14 mouse cellular contexts compared by ENCODE assay signal in the genomic region with DNA sequence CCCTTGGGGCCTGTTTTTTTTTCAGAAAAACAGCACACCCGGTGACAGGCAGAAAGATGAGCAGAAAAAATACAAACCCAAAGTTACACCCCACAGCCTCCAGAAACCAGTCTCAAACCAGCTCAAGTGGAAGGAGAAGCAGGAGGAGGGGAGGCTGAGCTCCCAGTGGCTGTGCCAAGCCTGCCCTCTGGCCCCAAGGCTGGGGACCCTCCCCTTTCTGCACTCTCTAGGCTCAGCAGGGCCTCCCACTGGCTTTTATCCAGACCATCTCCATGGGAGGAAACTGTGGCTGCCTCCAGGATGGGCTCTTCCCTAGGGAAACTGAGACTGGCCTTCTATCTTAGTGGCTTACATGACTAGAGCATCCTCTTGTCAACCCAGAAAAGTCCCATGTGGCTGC. TPM values are rescaled to one million over a fixed set of nuclear protein-coding genes. Genes with fewer than 3 reads are reported as not detected.
DNase-seq lines count a peak whose midpoint lies in the region; ATAC-seq lines count a peak whose summit lies in the region.
"Had no signal": no experiment of that assay in that cellular context is flagged by ENCODE, and none has a peak within 500 bp of the region (broad histone marks: within the 10 kb centered on the region; RNA-seq: fewer than 3 reads in every experiment).

No protein-coding gene starts in this region.

- peaks cover 11% of the 10 kb centered on the region for H3K4me1 ChIP-seq in hindbrain, embryonic 15.5 days (replicated peaks)
- H3K4me1 ChIP-seq in hindbrain, embryonic 14.5 days (replicated peaks; ENCODE audit: control insufficient read depth, insufficient read depth, low read length) = 0 out of 2 replicates have a peak, but pooled peaks cover 7% of the 10 kb centered on the region
- peaks cover 12% of the 10 kb centered on the region for H3K4me1 ChIP-seq in midbrain, embryonic 12.5 days
- peaks cover 10% of the 10 kb centered on the region for H3K4me1 ChIP-seq in midbrain, embryonic 15.5 days
- H3K4me1 ChIP-seq in embryonic facial prominence, embryonic 14.5 days (ENCODE audit: control insufficient read depth, insufficient read depth, low read length) = no peaks in the 10 kb centered on the region
- H3K4me1 ChIP-seq in liver, embryonic 12.5 days = peaks cover 45% of the 10 kb centered on the region
- peaks cover 32% of the 10 kb centered on the region for H3K4me1 ChIP-seq in heart, embryonic 12.5 days (replicated peaks)

- H3K4me3 ChIP-seq in hindbrain, embryonic 15.5 days = no peak overlapping the region
- H3K4me3 ChIP-seq in hindbrain, embryonic 14.5 days (replicated peaks; ENCODE audit: low read length) = no peak overlapping the region
- no peak overlapping the region for H3K4me3 ChIP-seq in midbrain, embryonic 12.5 days
- H3K4me3 ChIP-seq in midbrain, embryonic 15.5 days = no peak overlapping the region
- no peak overlapping the region for H3K4me3 ChIP-seq in embryonic facial prominence, embryonic 14.5 days (ENCODE audit: low read depth, low read length)
- H3K4me3 ChIP-seq in liver, embryonic 12.5 days = no peak overlapping the region
- H3K4me3 ChIP-seq in heart, embryonic 12.5 days = no peak overlapping the region
- H3K4me3 ChIP-seq: forebrain, embryonic 10.5 days had no signal

- peak overlapping the region; percentile 15; the same call in 1 of the 2 replicates for H3K27ac ChIP-seq in hindbrain, embryonic 15.5 days (replicated peaks)
- H3K27ac ChIP-seq in hindbrain, embryonic 14.5 days = no peak overlapping the region
- 0 out of 2 replicates have a peak overlapping the region, but pooled peaks have one; percentile 25 for H3K27ac ChIP-seq in midbrain, embryonic 12.5 days (replicated peaks)
- H3K27ac ChIP-seq in midbrain, embryonic 15.5 days = no peak overlapping the region
- peak overlapping the region; percentile 62; the same call in 1 of the 2 replicates for H3K27ac ChIP-seq in embryonic facial prominence, embryonic 14.5 days (replicated peaks; ENCODE audit: low read depth, low read length)
- H3K27ac ChIP-seq in liver, embryonic 12.5 days = peak overlapping the region; percentile 59
- H3K27ac ChIP-seq in heart, embryonic 12.5 days (ENCODE audit: poor library complexity, severe bottlenecking) = no peak overlapping the region

- no peaks in the 10 kb centered on the region for H3K9me3 ChIP-seq in hindbrain, embryonic 15.5 days
- H3K9me3 ChIP-seq in hindbrain, embryonic 14.5 days (ENCODE audit: control insufficient read depth, low read length) = no peaks in the 10 kb centered on the region
- H3K9me3 ChIP-seq in midbrain, embryonic 12.5 days = no peaks in the 10 kb centered on the region
- H3K9me3 ChIP-seq in midbrain, embryonic 15.5 days = no peaks in the 10 kb centered on the region
- no peaks in the 10 kb centered on the region for H3K9me3 ChIP-seq in embryonic facial prominence, embryonic 14.5 days (ENCODE audit: control insufficient read depth, low read length)
- no peaks in the 10 kb centered on the region for H3K9me3 ChIP-seq in liver, embryonic 12.5 days (replicated peaks)
- H3K9me3 ChIP-seq in heart, embryonic 12.5 days (replicated peaks) = no peaks in the 10 kb centered on the region
- H3K9me3 ChIP-seq: forebrain, embryonic 10.5 days had no signal

- H3K36me3 ChIP-seq in hindbrain, embryonic 15.5 days = peaks cover 42% of the 10 kb centered on the region
- peaks cover 47% of the 10 kb centered on the region for H3K36me3 ChIP-seq in hindbrain, embryonic 14.5 days (replicated peaks; ENCODE audit: control insufficient read depth, insufficient read depth)
- peaks cover 49% of the 10 kb centered on the region for H3K36me3 ChIP-seq in midbrain, embryonic 12.5 days
- peaks cover 41% of the 10 kb centered on the region for H3K36me3 ChIP-seq in midbrain, embryonic 15.5 days (replicated peaks)
- peaks cover 49% of the 10 kb centered on the region for H3K36me3 ChIP-seq in embryonic facial prominence, embryonic 14.5 days (ENCODE audit: control insufficient read depth, insufficient read depth, low read length)
- H3K36me3 ChIP-seq in liver, embryonic 12.5 days = peaks cover 86% of the 10 kb centered on the region
- peaks cover 44% of the 10 kb centered on the region for H3K36me3 ChIP-seq in heart, embryonic 12.5 days

- WGBS in hindbrain, embryonic 15.5 days = 73% methylated on average over 1 of the region's 1 CpGs
- WGBS in hindbrain, embryonic 14.5 days = 61% methylated on average over 1 of the region's 1 CpGs
- 55% methylated on average over 1 of the region's 1 CpGs for WGBS in midbrain, embryonic 12.5 days
- 50% methylated on average over 1 of the region's 1 CpGs for WGBS in midbrain, embryonic 15.5 days
- WGBS in embryonic facial prominence, embryonic 14.5 days = 20% methylated on average over 1 of the region's 1 CpGs
- 75% methylated on average over 1 of the region's 1 CpGs for WGBS in liver, embryonic 12.5 days (ENCODE audit: insufficient replicate concordance)
- WGBS in heart, embryonic 12.5 days = 63% methylated on average over 1 of the region's 1 CpGs

- H3K9ac ChIP-seq in hindbrain, embryonic 15.5 days = no peak overlapping the region
- no peak overlapping the region for H3K9ac ChIP-seq in hindbrain, embryonic 14.5 days
- no peak overlapping the region for H3K9ac ChIP-seq in midbrain, embryonic 12.5 days (replicated peaks)
- H3K9ac ChIP-seq in midbrain, embryonic 15.5 days = no peak overlapping the region
- no peak overlapping the region for H3K9ac ChIP-seq in embryonic facial prominence, embryonic 14.5 days (ENCODE audit: low read depth, low read length)
- H3K9ac ChIP-seq in liver, embryonic 12.5 days = no peak overlapping the region
- no peak overlapping the region for H3K9ac ChIP-seq in heart, embryonic 12.5 days

- no peaks in the 10 kb centered on the region for H3K27me3 ChIP-seq in hindbrain, embryonic 15.5 days
- H3K27me3 ChIP-seq in hindbrain, embryonic 14.5 days (ENCODE audit: control insufficient read depth, insufficient read depth, low read length) = no peaks in the 10 kb centered on the region
- no peaks in the 10 kb centered on the region for H3K27me3 ChIP-seq in midbrain, embryonic 12.5 days
- no peaks in the 10 kb centered on the region for H3K27me3 ChIP-seq in midbrain, embryonic 15.5 days (replicated peaks)
- H3K27me3 ChIP-seq in embryonic facial prominence, embryonic 14.5 days (replicated peaks; ENCODE audit: control insufficient read depth, insufficient read depth, low read length) = no peaks in the 10 kb centered on the region
- no peaks in the 10 kb centered on the region for H3K27me3 ChIP-seq in liver, embryonic 12.5 days (replicated peaks)
- H3K27me3 ChIP-seq in heart, embryonic 12.5 days (replicated peaks) = no peaks in the 10 kb centered on the region

- H3K4me2 ChIP-seq in hindbrain, embryonic 15.5 days = no peak overlapping the region
- H3K4me2 ChIP-seq in hindbrain, embryonic 14.5 days (replicated peaks) = no peak overlapping the region
- no peak overlapping the region for H3K4me2 ChIP-seq in midbrain, embryonic 12.5 days (replicated peaks)
- no peak overlapping the region for H3K4me2 ChIP-seq in midbrain, embryonic 15.5 days
- no peak overlapping the region for H3K4me2 ChIP-seq in embryonic facial prominence, embryonic 14.5 days (ENCODE audit: low read depth, low read length)
- H3K4me2 ChIP-seq in liver, embryonic 12.5 days = no peak overlapping the region
- H3K4me2 ChIP-seq in heart, embryonic 12.5 days = no peak overlapping the region

- ATAC-seq in hindbrain, embryonic 15.5 days (ENCODE audit: low FRiP score, low read depth) = no peak
- no peak for ATAC-seq in hindbrain, embryonic 14.5 days (ENCODE audit: low FRiP score)
- no peak for ATAC-seq in midbrain, embryonic 12.5 days (ENCODE audit: low FRiP score, low read depth)
- no peak for ATAC-seq in midbrain, embryonic 15.5 days (replicated peaks)
- no peak for ATAC-seq in embryonic facial prominence, embryonic 14.5 days (ENCODE audit: low read depth)
- no peak for ATAC-seq in liver, embryonic 12.5 days
- no peak for ATAC-seq in heart, embryonic 12.5 days (ENCODE audit: insufficient number of reproducible peaks, low FRiP score)

- no peak for DNase-seq in hindbrain, embryonic 14.5 days (ENCODE audit: low spot score)
- DNase-seq in embryonic facial prominence, embryonic 14.5 days (ENCODE audit: low spot score) = no peak
- DNase-seq: gastrocnemius, postnatal 10 days; heart, adult 18-20 months; kidney, adult 2 months; lung, postnatal 14 days; right cerebral cortex, postnatal 25 days; thymus, postnatal 14 days had no signal

RNA-seq across cellular contexts. Expression of a gene that starts 34.2 kb away (rescaled TPM):
- 38.1 and 41.4 TPM in 2 replicates for polyA plus RNA-seq in hindbrain, embryonic 15.5 days (2015; fragmentation: Nextera tagmentation; extraction: Ambion mirVana)
- 31.0 and 33.9 TPM in 2 replicates for polyA plus RNA-seq in hindbrain, embryonic 14.5 days (2014; fragmentation: Nextera tagmentation; extraction: Ambion mirVana)
- 35.4 and 36.8 TPM in 2 replicates for polyA plus RNA-seq in midbrain, embryonic 12.5 days (2016; fragmentation: Nextera tagmentation; extraction: Ambion mirVana)
- 38.4 and 39.4 TPM in 2 replicates for polyA plus RNA-seq in midbrain, embryonic 15.5 days (2015; fragmentation: Nextera tagmentation; extraction: Ambion mirVana)
- 10.2 and 11.6 TPM in 2 replicates for polyA plus RNA-seq in embryonic facial prominence, embryonic 14.5 days (2014; fragmentation: Nextera tagmentation; extraction: Ambion mirVana)
- polyA plus RNA-seq in liver, embryonic 12.5 days (2016; fragmentation: Nextera tagmentation; extraction: Ambion mirVana) = 342 and 350 TPM in 2 replicates
- 51.1 and 52.9 TPM in 2 replicates for polyA plus RNA-seq in heart, embryonic 12.5 days (2016; fragmentation: Nextera tagmentation; extraction: Ambion mirVana)

RNA-seq across cellular contexts. Expression of a gene that starts 40.9 kb away (rescaled TPM):
- 12.9 and 24.2 TPM in 2 replicates for polyA plus RNA-seq in hindbrain, embryonic 15.5 days (2015; fragmentation: Nextera tagmentation; extraction: Ambion mirVana)
- polyA plus RNA-seq in hindbrain, embryonic 14.5 days (2014; fragmentation: Nextera tagmentation; extraction: Ambion mirVana) = 10.7 and 14.0 TPM in 2 replicates
- polyA plus RNA-seq in midbrain, embryonic 12.5 days (2016; fragmentation: Nextera tagmentation; extraction: Ambion mirVana) = 94.9 and 101 TPM in 2 replicates
- polyA plus RNA-seq in midbrain, embryonic 15.5 days (2015; fragmentation: Nextera tagmentation; extraction: Ambion mirVana) = 26.1 and 27.9 TPM in 2 replicates
- 5.2 and 6.1 TPM in 2 replicates for polyA plus RNA-seq in embryonic facial prominence, embryonic 14.5 days (2014; fragmentation: Nextera tagmentation; extraction: Ambion mirVana)
- 1.3 and 1.7 TPM in 2 replicates for polyA plus RNA-seq in liver, embryonic 12.5 days (2016; fragmentation: Nextera tagmentation; extraction: Ambion mirVana)
- 2.6 and 3.1 TPM in 2 replicates for polyA plus RNA-seq in heart, embryonic 12.5 days (2016; fragmentation: Nextera tagmentation; extraction: Ambion mirVana)

RNA-seq across cellular contexts. Expression of a gene that starts 58.4 kb away (rescaled TPM):
- 8.7 and 9.5 TPM in 2 replicates for polyA plus RNA-seq in hindbrain, embryonic 15.5 days (2015; fragmentation: Nextera tagmentation; extraction: Ambion mirVana)
- 8.5 and 10.4 TPM in 2 replicates for polyA plus RNA-seq in hindbrain, embryonic 14.5 days (2014; fragmentation: Nextera tagmentation; extraction: Ambion mirVana)
- polyA plus RNA-seq in midbrain, embryonic 12.5 days (2016; fragmentation: Nextera tagmentation; extraction: Ambion mirVana) = 5.2 and 5.4 TPM in 2 replicates
- polyA plus RNA-seq in midbrain, embryonic 15.5 days (2015; fragmentation: Nextera tagmentation; extraction: Ambion mirVana) = 10.7 and 11.5 TPM in 2 replicates
- 0.52 and 0.70 TPM in 2 replicates for polyA plus RNA-seq in embryonic facial prominence, embryonic 14.5 days (2014; fragmentation: Nextera tagmentation; extraction: Ambion mirVana)
- 0.06 and 0.07 TPM in 2 replicates for polyA plus RNA-seq in liver, embryonic 12.5 days (2016; fragmentation: Nextera tagmentation; extraction: Ambion mirVana)
- polyA plus RNA-seq in heart, embryonic 12.5 days (2016; fragmentation: Nextera tagmentation; extraction: Ambion mirVana) = 0.55 and 0.81 TPM in 2 replicates

Comparison
In these comparisons a context has a peak if more than half of its experiments do, and no peak if none do; other contexts are left out.
1. H3K27ac ChIP-seq: peak in hindbrain, embryonic 15.5 days (single experiment), midbrain, embryonic 12.5 days (single experiment), embryonic facial prominence, embryonic 14.5 days (single experiment) and liver, embryonic 12.5 days (single experiment); none in hindbrain, embryonic 14.5 days (single experiment), midbrain, embryonic 15.5 days (single experiment) and heart, embryonic 12.5 days (single experiment).